Mouse (Mus musculus) midbrain, postnatal 0 days (tissue): ENCODE measurements around the gene Myt1l. TPM values are rescaled to one million over a fixed set of nuclear protein-coding genes. Genes with fewer than 3 reads are reported as not detected.

Source experiments
- ATAC-seq: fragments of 200-750 bp; cut with Nextera tagmentation; 2 replicates; pipeline ENCODE4 v1.8.0; 2017; ENCODE audit warnings: moderate number of reproducible peaks, mild to moderate bottlenecking, moderate TSS enrichment, moderate library complexity; ENCODE audit not compliant: low FRiP score
- DNase-seq: peaks from one replicate; pipeline ENCODE4 v3.0.0-alpha.2; 2015; ENCODE audit warnings: low spot score
- H3K27ac ChIP-seq: fragments of 300-500 bp; sonication (generic); 2 replicates; pipeline ENCODE4 v1.5.1; 2014; ENCODE audit warnings: low read depth, mild to moderate bottlenecking, low read length, mixed read lengths
- H3K27me3 ChIP-seq: fragments of 300-500 bp; sonication (generic); 2 replicates; pipeline ENCODE4 v1.6.1; 2014; ENCODE audit warnings: low read length, control low read depth, mixed read lengths; ENCODE audit not compliant: insufficient read depth
- H3K36me3 ChIP-seq: fragments of 300-500 bp; sonication (generic); 2 replicates; pipeline ENCODE4 v1.6.1; 2014; ENCODE audit warnings: low read length, control low read depth, mixed read lengths; ENCODE audit not compliant: insufficient read depth
- H3K4me1 ChIP-seq: fragments of 300-500 bp; sonication (generic); 2 replicates; pipeline ENCODE4 v1.6.1; 2014; ENCODE audit warnings: mild to moderate bottlenecking, control low read depth, antibody characterized with exemption, low read length, mixed read lengths; ENCODE audit not compliant: insufficient read depth
- H3K4me2 ChIP-seq: fragments of 300-500 bp; sonication (generic); 2 replicates; pipeline ENCODE4 v1.6.1; 2014; ENCODE audit warnings: low read depth, mild to moderate bottlenecking, low read length, mixed read lengths; ENCODE audit not compliant: poor library complexity, severe bottlenecking
- H3K4me3 ChIP-seq: fragments of 300-500 bp; sonication (generic); 2 replicates; pipeline ENCODE4 v1.5.1; 2014; ENCODE audit warnings: low read depth, mild to moderate bottlenecking, low read length, moderate library complexity
- H3K9ac ChIP-seq: fragments of 300-500 bp; sonication (generic); replicated peaks from 2 replicates; pipeline ENCODE4 v1.6.1; 2014; ENCODE audit warnings: mild to moderate bottlenecking, low read length, moderate library complexity, mixed read lengths; ENCODE audit not compliant: poor library complexity, severe bottlenecking
- H3K9me3 ChIP-seq: fragments of 300-500 bp; sonication (generic); 2 replicates; pipeline ENCODE4 v1.6.1; 2016; ENCODE audit warnings: low read length, control low read depth
- CTCF ChIP-seq: IDR thresholded peaks from 2 replicates; pipeline ENCODE4 v1.5.1; 2016; ENCODE audit warnings: antibody characterized with exemption, mild to moderate bottlenecking
- WGBS: fragments of 180-500 bp; shearing (Covaris S2); extraction: QIAGEN DNeasy Blood & Tissue Kit; methylation state at CpG from one replicate; pipeline ENCODE4 v1.1.7; 2014; 5-methylcytosine and 5-hydroxymethylcytosine counted together
- polyA plus RNA-seq: library from polyadenylated mRNA; unstranded; fragments of >200 nt; fragmentation: Nextera tagmentation; extraction: Ambion mirVana; gene quantifications from 2 replicates; pipeline ENCODE4 v1.2.1, GENCODE M21; 2015
- total RNA-seq: library from RNA; depleted of rRNA; stranded (reverse); fragments of >200 nt; gene quantifications from 2 replicates; pipeline ENCODE4 v1.2.3, GENCODE M21; 2014

The Myt1l gene
- total and polyA plus RNA-seq, 2 experiments from 2014 or later = 104 to 223 TPM

DNA sequence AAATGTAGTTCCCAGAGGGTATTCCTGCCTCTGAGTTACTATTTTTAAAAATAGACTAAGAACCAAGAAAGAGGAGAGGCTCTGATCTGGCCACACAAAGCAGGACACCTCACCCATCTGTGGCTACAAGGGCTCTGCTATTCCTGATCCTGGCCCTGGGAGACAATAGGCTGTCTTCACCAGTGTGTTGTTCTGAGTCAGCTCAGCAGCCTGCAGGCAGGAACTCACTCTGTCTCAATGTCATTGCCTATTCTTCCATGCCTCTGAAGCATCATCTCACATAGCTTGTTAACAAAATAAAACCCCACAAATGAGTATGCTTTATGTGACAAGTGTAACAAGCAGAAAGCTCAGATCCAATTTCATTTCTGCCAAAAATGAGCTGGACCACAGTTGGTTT, 244.2 kb downstream of the Myt1l start:
- Histone ChIP-seq H3K4me3 (no peak overlapping the region), H3K9ac (no peak overlapping the region), H3K27me3 (no peaks in the 10 kb centered on the region), H3K9me3 (no peaks in the 10 kb centered on the region), H3K4me1 (no peaks in the 10 kb centered on the region), H3K27ac (peak overlapping the region; percentile 44; the same call in 1 of the 2 replicates), H3K4me2 (no peak overlapping the region), H3K36me3 (no peaks in the 10 kb centered on the region)
- DNase-seq (no peak), ATAC-seq (no peak)
- no peak for TF ChIP-seq CTCF

GRCm38 (mm10) chr12:29778901-29779300, 250.7 kb downstream of the Myt1l start:
- H3K9me3 ChIP-seq = no peaks in the 10 kb centered on the region
- H3K27me3 ChIP-seq = no peaks in the 10 kb centered on the region
- 91% methylated on average over 2 of the region's 2 CpGs for WGBS
- DNase-seq = no peak
- no peaks in the 10 kb centered on the region for H3K4me1 ChIP-seq
- no peaks in the 10 kb centered on the region for H3K36me3 ChIP-seq
- H3K9ac ChIP-seq = no peak overlapping the region
- no peak overlapping the region for H3K4me2 ChIP-seq
- no peak for TF ChIP-seq CTCF
- H3K4me3 ChIP-seq = no peak overlapping the region
- no peak overlapping the region for H3K27ac ChIP-seq
- no peak for ATAC-seq

DNA sequence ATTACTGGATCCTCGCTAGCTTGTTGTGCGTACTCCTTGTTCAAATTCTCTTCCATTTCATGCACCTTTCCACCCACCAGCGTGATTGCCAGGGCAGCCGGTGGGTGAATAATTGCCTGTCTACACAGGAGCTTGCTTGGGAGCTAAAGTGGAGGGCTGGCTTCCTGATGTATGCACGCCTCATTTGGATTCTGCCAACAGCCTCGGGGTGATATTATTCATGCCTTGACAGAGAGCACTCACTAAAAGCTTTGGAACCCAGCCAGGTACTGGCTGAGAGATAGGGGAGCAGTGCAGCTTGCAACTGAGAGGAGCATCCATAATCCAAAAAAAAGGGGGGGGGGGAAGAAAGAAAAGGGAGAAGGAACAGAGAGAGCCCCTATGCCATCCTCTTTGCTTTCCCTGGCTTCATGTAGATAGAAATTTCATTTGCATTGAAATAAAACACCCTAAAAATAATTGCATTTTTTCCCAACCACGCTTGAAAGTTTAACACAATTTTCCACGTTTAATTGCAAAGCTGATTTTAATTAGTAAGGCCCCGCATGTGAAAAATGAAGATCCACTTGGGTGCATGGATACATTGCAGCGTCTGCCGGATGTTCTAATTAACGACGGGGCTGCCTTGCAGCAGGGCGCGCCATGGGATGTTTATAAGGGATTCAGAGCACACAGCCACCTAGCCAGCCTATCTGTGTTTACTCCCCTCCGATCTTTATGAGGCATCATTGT, 261.3 kb downstream of the Myt1l start:
- H3K4me2 ChIP-seq = peak overlapping the region; percentile 39; the same call in 1 of the 2 replicates
- no peaks in the 10 kb centered on the region for H3K27me3 ChIP-seq
- 11% methylated on average over 16 of the region's 16 CpGs for WGBS
- H3K27ac ChIP-seq = peak overlapping the region; percentile 85
- peak; percentile 89 for ATAC-seq
- 0 out of 2 replicates have a peak, but pooled peaks cover 6% of the 10 kb centered on the region for H3K4me1 ChIP-seq
- H3K9ac ChIP-seq = 0 out of 2 replicates have a peak overlapping the region, but pooled peaks have one; percentile 29
- no peak overlapping the region for H3K4me3 ChIP-seq
- no peak for TF ChIP-seq CTCF
- 0 out of 2 replicates have a peak, but pooled peaks cover 7% of the 10 kb centered on the region for H3K36me3 ChIP-seq
- H3K9me3 ChIP-seq = no peaks in the 10 kb centered on the region
- peak; percentile 98 for DNase-seq

DNA sequence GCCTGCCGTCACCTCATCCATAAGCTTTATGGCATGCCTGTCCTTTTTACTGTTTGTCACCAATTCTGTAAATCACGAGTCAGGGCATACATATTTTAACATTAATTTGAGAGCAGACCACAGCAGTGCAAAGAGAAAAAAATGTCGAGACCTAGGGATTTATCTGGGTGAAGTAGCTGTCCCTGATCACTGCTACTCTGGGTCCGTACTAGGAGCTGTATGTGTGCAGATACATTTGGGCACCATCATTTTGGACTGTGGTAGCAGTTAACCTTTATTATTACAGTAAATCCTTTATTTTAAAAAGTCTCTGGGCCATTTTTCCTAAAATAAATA, 261.8 kb downstream of the Myt1l start:
- Histone ChIP-seq H3K4me3 (no peak overlapping the region), H3K4me2 (peak overlapping the region; percentile 39; the same call in 1 of the 2 replicates), H3K9me3 (no peaks in the 10 kb centered on the region), H3K4me1 (0 out of 2 replicates have a peak, but pooled peaks cover 6% of the 10 kb centered on the region), H3K27me3 (no peaks in the 10 kb centered on the region), H3K36me3 (0 out of 2 replicates have a peak, but pooled peaks cover 2% of the 10 kb centered on the region), H3K9ac (0 out of 2 replicates have a peak overlapping the region, but pooled peaks have one; percentile 29), H3K27ac (peak overlapping the region; percentile 85)
- no peak for ATAC-seq
- 11% methylated on average over 4 of the region's 4 CpGs for WGBS
- DNase-seq = no peak
- no peak for TF ChIP-seq CTCF

- 44% methylated on average over 5 of the region's 5 CpGs for WGBS
- peak overlapping the region; percentile 26; the same call in 1 of the 2 replicates for H3K27ac ChIP-seq
- no peak for DNase-seq
Observed at GRCm38 (mm10) chr12:29792998-29793397, 264.8 kb downstream of the Myt1l start.

DNA sequence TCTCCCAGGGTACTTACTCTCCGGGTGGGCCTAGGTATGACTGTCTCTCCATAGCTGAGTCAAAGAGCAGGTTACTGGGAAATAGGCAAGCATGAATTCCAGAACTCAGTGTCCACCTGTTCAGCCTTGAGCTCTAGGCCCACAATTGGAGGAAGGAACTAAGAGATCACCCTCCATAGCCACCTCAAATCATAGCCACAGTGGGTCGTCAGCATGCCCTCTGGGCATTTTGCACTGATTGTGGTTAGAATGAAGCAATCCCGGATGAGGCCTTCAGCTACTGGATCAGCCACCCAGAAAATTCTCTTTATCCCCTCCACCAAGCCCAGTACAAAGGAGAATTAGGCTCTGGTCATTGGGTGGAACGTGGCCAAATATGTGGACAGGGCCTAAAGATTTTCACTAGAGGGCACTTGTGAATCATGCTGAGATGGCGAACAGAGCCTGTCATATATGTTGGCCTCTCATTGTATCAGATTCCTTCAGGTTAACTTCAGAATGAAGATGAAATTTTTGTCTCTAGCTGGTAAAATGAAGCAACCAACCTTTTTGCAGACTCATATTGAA, 267.0 kb downstream of the Myt1l start:
- H3K9me3 ChIP-seq = no peaks in the 10 kb centered on the region
- TF ChIP-seq CTCF = peak; percentile 56
- H3K9ac ChIP-seq = no peak overlapping the region; the same call in 1 of the 2 replicates
- WGBS = 43% methylated on average over 5 of the region's 5 CpGs
- DNase-seq (peak; percentile 67), ATAC-seq (no peak)
- H3K27me3 ChIP-seq = no peaks in the 10 kb centered on the region
- H3K4me2 ChIP-seq = no peak overlapping the region
- no peak overlapping the region for H3K4me3 ChIP-seq
- no peaks in the 10 kb centered on the region for H3K36me3 ChIP-seq
- H3K4me1 ChIP-seq = no peaks in the 10 kb centered on the region
- peak overlapping the region; percentile 21; the same call in 1 of the 2 replicates for H3K27ac ChIP-seq

More at GRCm38 (mm10) chr12:29792998-29793397, 264.8 kb downstream of the Myt1l start:
- no peak for ATAC-seq
- Histone ChIP-seq H3K36me3 (no peaks in the 10 kb centered on the region), H3K4me3 (no peak overlapping the region), H3K27me3 (no peaks in the 10 kb centered on the region), H3K9me3 (no peaks in the 10 kb centered on the region), H3K9ac (no peak overlapping the region), H3K4me1 (0 out of 2 replicates have a peak, but pooled peaks cover 6% of the 10 kb centered on the region), H3K4me2 (no peak overlapping the region)
- TF ChIP-seq CTCF = no peak
